Mouse (Mus musculus): ENCODE measurements around the gene Mtfmt. TPM values are rescaled to one million over a fixed set of nuclear protein-coding genes. Genes with fewer than 3 reads are reported as not detected.
A peak's percentile ranks its signal among the peaks of the same experiment; 100 is the strongest.

Gene Mtfmt
- 19.8 and 20.5 TPM in 2 replicates for polyA plus RNA-seq (2014; fragmentation: Nextera tagmentation; extraction: Ambion mirVana)

DNA sequence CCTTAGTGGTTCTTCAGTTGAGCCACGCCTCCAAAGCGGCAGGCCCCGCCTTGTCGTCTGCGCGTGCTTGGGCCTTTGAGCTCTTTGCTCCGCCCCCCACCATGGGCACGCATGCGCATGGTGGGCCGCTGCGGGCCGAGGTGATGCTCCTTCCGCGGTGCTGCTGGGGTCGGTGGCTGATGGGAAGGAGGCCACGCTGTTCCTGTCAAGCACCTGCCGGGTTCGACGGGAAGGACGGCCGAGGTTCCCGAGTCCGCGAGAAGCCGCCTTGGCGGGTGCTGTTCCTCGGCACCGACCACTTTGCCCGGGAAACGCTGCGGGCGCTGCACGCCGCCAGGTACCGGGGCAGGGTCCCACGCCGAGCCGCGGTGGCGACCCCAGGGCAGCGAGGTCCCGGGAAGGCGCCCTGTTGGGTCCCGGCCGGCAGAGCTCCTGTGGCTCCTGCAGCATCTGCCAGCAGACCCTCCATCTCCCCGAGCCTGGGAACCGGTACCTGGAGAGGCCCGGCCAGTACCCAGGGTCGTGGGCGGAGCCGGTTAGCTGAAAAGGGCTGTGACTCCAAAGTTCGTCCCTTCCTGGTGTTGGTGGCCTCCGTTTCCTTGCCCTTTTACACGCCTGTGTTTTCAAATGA, at the start of gene Mtfmt:
Gene Mtfmt, plus strand, starts transcription at position 112 of the 631 bp plus-strand sequence.
- Histone ChIP-seq H3K27me3 (ENCODE audit: control insufficient read depth, insufficient read depth, low read length) (no peaks in the 10 kb centered on the region), H3K4me1 (ENCODE audit: control insufficient read depth, insufficient read depth, low read length) (no peaks in the 10 kb centered on the region; the same call in 1 of the 2 replicates), H3K4me3 (ENCODE audit: low read depth, low read length) (peak within 1 kb of the TSS; percentile 93), H3K9me3 (ENCODE audit: control insufficient read depth, low read length) (no peaks in the 10 kb centered on the region), H3K4me2 (ENCODE audit: low read depth) (peak within 1 kb of the TSS; percentile 69), H3K27ac (ENCODE audit: low read depth, low read length) (no peak within 1 kb of the TSS), H3K9ac (ENCODE audit: low read length) (peak within 1 kb of the TSS; percentile 74), H3K36me3 (ENCODE audit: control insufficient read depth, insufficient read depth, low read length) (no peaks in the 10 kb centered on the region)
- ATAC-seq (ENCODE audit: insufficient read depth, low FRiP score, low TSS enrichment), result peak; percentile 63
- WGBS, result under 1% methylated on average over 54 of the region's 54 CpGs
- DNase-seq (ENCODE audit: low spot score), result peak; percentile 97

- ATAC-seq (ENCODE audit: insufficient read depth, low FRiP score, low TSS enrichment) (no peak), DNase-seq (ENCODE audit: low spot score) (peak; percentile 32)
- Histone ChIP-seq H3K27me3 (ENCODE audit: control insufficient read depth, insufficient read depth, low read length) (peaks cover 17% of the 10 kb centered on the region), H3K4me2 (ENCODE audit: low read depth) (no peak overlapping the region), H3K4me1 (ENCODE audit: control insufficient read depth, insufficient read depth, low read length) (0 out of 2 replicates have a peak, but pooled peaks cover 4% of the 10 kb centered on the region), H3K9me3 (ENCODE audit: control insufficient read depth, low read length) (no peaks in the 10 kb centered on the region), H3K4me3 (ENCODE audit: low read depth, low read length) (no peak overlapping the region), H3K36me3 (ENCODE audit: control insufficient read depth, insufficient read depth, low read length) (no peaks in the 10 kb centered on the region), H3K27ac (ENCODE audit: low read depth, low read length) (no peak overlapping the region), H3K9ac (ENCODE audit: low read length) (no peak overlapping the region)
- 17% methylated on average over 8 of the region's 8 CpGs for WGBS
Observed at GRCm38 (mm10) chr9:65386373-65387140, 49.0 kb upstream of the Mtfmt start.

- peak; percentile 46 for DNase-seq (ENCODE audit: low spot score)
- Histone ChIP-seq H3K9ac (ENCODE audit: low read length) (peak overlapping the region; percentile 22), H3K4me2 (ENCODE audit: low read depth) (peak overlapping the region; percentile 46), H3K27me3 (ENCODE audit: control insufficient read depth, insufficient read depth, low read length) (peaks cover 29% of the 10 kb centered on the region), H3K27ac (ENCODE audit: low read depth, low read length) (no peak overlapping the region), H3K36me3 (ENCODE audit: control insufficient read depth, insufficient read depth, low read length) (no peaks in the 10 kb centered on the region), H3K9me3 (ENCODE audit: control insufficient read depth, low read length) (no peaks in the 10 kb centered on the region), H3K4me3 (ENCODE audit: low read depth, low read length) (peak overlapping the region; percentile 34), H3K4me1 (ENCODE audit: control insufficient read depth, insufficient read depth, low read length) (0 out of 2 replicates have a peak, but pooled peaks cover 4% of the 10 kb centered on the region)
- ATAC-seq (ENCODE audit: insufficient read depth, low FRiP score, low TSS enrichment), result no peak
- whole genome bisulfite sequencing, result 16% methylated on average over 88 of the region's 96 CpGs
Observed at GRCm38 (mm10) chr9:65390752-65391612, 44.6 kb upstream of the Mtfmt start.

- DNase-seq (ENCODE audit: low spot score) (no peak), ATAC-seq (ENCODE audit: insufficient read depth, low FRiP score, low TSS enrichment) (no peak)
- no peaks in the 10 kb centered on the region for H3K36me3 ChIP-seq (ENCODE audit: control insufficient read depth, insufficient read depth, low read length)
- 38% methylated on average over 8 of the region's 8 CpGs for WGBS
- peak within 1 kb of the TSS; percentile 22 for H3K9ac ChIP-seq (ENCODE audit: low read length)
- peak within 1 kb of the TSS; percentile 34 for H3K4me3 ChIP-seq (ENCODE audit: low read depth, low read length)
- H3K27ac ChIP-seq (ENCODE audit: low read depth, low read length), result no peak within 1 kb of the TSS
- H3K4me1 ChIP-seq (ENCODE audit: control insufficient read depth, insufficient read depth, low read length), result 0 out of 2 replicates have a peak, but pooled peaks cover 4% of the 10 kb centered on the region
- peak within 1 kb of the TSS; percentile 46 for H3K4me2 ChIP-seq (ENCODE audit: low read depth)
- no peaks in the 10 kb centered on the region for H3K9me3 ChIP-seq (ENCODE audit: control insufficient read depth, low read length)
- peaks cover 29% of the 10 kb centered on the region for H3K27me3 ChIP-seq (ENCODE audit: control insufficient read depth, insufficient read depth, low read length)
Observed at GRCm38 (mm10) chr9:65391613-65391964, 44.0 kb upstream of the Mtfmt start, which contains the start of gene Kbtbd13. Gene Kbtbd13, minus strand, starts transcription at chr9:65391652.

GRCm38 (mm10) chr9:65392638-65393364, 42.8 kb upstream of the Mtfmt start:
- Histone ChIP-seq H3K4me1 (ENCODE audit: control insufficient read depth, insufficient read depth, low read length) (0 out of 2 replicates have a peak, but pooled peaks cover 4% of the 10 kb centered on the region), H3K4me3 (ENCODE audit: low read depth, low read length) (no peak overlapping the region), H3K27me3 (ENCODE audit: control insufficient read depth, insufficient read depth, low read length) (peaks cover 29% of the 10 kb centered on the region), H3K9me3 (ENCODE audit: control insufficient read depth, low read length) (no peaks in the 10 kb centered on the region), H3K4me2 (ENCODE audit: low read depth) (no peak overlapping the region), H3K27ac (ENCODE audit: low read depth, low read length) (no peak overlapping the region), H3K9ac (ENCODE audit: low read length) (no peak overlapping the region), H3K36me3 (ENCODE audit: control insufficient read depth, insufficient read depth, low read length) (no peaks in the 10 kb centered on the region)
- 32% methylated on average over 6 of the region's 6 CpGs for WGBS
- ATAC-seq (ENCODE audit: insufficient read depth, low FRiP score, low TSS enrichment) (no peak), DNase-seq (ENCODE audit: low spot score) (peak; percentile 73)

- H3K4me3 ChIP-seq (ENCODE audit: low read depth, low read length), result no peak overlapping the region
- H3K36me3 ChIP-seq (ENCODE audit: control insufficient read depth, insufficient read depth, low read length), result no peaks in the 10 kb centered on the region
- H3K9ac ChIP-seq (ENCODE audit: low read length), result no peak overlapping the region
- DNase-seq (ENCODE audit: low spot score) (no peak), ATAC-seq (ENCODE audit: insufficient read depth, low FRiP score, low TSS enrichment) (no peak)
- WGBS, result 58% methylated on average over 2 of the region's 2 CpGs
- peaks cover 29% of the 10 kb centered on the region for H3K27me3 ChIP-seq (ENCODE audit: control insufficient read depth, insufficient read depth, low read length)
- no peaks in the 10 kb centered on the region for H3K9me3 ChIP-seq (ENCODE audit: control insufficient read depth, low read length)
- no peak overlapping the region for H3K27ac ChIP-seq (ENCODE audit: low read depth, low read length)
- H3K4me1 ChIP-seq (ENCODE audit: control insufficient read depth, insufficient read depth, low read length), result peaks cover 4% of the 10 kb centered on the region; the same call in 1 of the 2 replicates
- no peak overlapping the region for H3K4me2 ChIP-seq (ENCODE audit: low read depth)
Observed at GRCm38 (mm10) chr9:65393606-65394005, 42.0 kb upstream of the Mtfmt start.

- DNase-seq (ENCODE audit: low spot score), result no peak
Observed at GRCm38 (mm10) chr9:65394360-65394759, 41.2 kb upstream of the Mtfmt start.

DNA sequence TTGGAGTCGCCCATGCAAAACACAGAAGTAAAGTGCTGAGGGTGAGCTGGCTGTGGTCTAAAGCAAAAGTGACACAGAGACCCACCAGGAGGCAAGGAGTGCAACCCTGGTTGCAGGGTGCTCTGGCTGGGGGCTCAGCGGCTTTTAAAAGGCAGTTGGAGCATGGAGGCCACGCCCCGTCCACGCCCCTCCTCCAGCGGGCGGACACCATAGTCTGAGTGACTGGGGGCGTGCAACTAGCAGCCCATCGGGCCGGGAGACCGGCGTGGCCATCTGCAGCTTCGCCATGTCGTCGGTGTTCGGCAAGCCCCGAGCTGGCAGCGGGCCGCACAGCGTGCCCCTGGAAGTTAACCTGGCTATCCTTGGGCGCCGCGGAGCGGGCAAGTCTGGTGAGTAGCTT, 37.3 kb upstream of the Mtfmt start, which contains the start of gene Rasl12:
Gene Rasl12, plus strand, starts transcription at position 228 of the 400 bp plus-strand sequence.
- H3K27me3 ChIP-seq (ENCODE audit: control insufficient read depth, insufficient read depth, low read length), result no peaks in the 10 kb centered on the region
- no peaks in the 10 kb centered on the region for H3K36me3 ChIP-seq (ENCODE audit: control insufficient read depth, insufficient read depth, low read length)
- peak within 1 kb of the TSS; percentile 64 for H3K9ac ChIP-seq (ENCODE audit: low read length)
- ATAC-seq (ENCODE audit: insufficient read depth, low FRiP score, low TSS enrichment) (peak; percentile 55; the same call in 1 of the 2 replicates), DNase-seq (ENCODE audit: low spot score) (peak; percentile 84)
- H3K4me1 ChIP-seq (ENCODE audit: control insufficient read depth, insufficient read depth, low read length), result no peaks in the 10 kb centered on the region; the same call in 1 of the 2 replicates
- no peak within 1 kb of the TSS for H3K27ac ChIP-seq (ENCODE audit: low read depth, low read length)
- peak within 1 kb of the TSS; percentile 43 for H3K4me3 ChIP-seq (ENCODE audit: low read depth, low read length)
- WGBS, result under 1% methylated on average over 24 of the region's 24 CpGs
- H3K9me3 ChIP-seq (ENCODE audit: control insufficient read depth, low read length), result no peaks in the 10 kb centered on the region
- peak within 1 kb of the TSS; percentile 72 for H3K4me2 ChIP-seq (ENCODE audit: low read depth)

More at GRCm38 (mm10) chr9:65394360-65394759, 41.2 kb upstream of the Mtfmt start:
- H3K4me1 ChIP-seq (ENCODE audit: control insufficient read depth, insufficient read depth, low read length), result peaks cover 4% of the 10 kb centered on the region; the same call in 1 of the 2 replicates
- no peak overlapping the region for H3K4me3 ChIP-seq (ENCODE audit: low read depth, low read length)
- no peak overlapping the region for H3K4me2 ChIP-seq (ENCODE audit: low read depth)
- no peak overlapping the region for H3K9ac ChIP-seq (ENCODE audit: low read length)
- H3K27ac ChIP-seq (ENCODE audit: low read depth, low read length), result no peak overlapping the region
- 68% methylated on average over 2 of the region's 2 CpGs for WGBS
- peaks cover 29% of the 10 kb centered on the region for H3K27me3 ChIP-seq (ENCODE audit: control insufficient read depth, insufficient read depth, low read length)
- H3K36me3 ChIP-seq (ENCODE audit: control insufficient read depth, insufficient read depth, low read length), result no peaks in the 10 kb centered on the region
- H3K9me3 ChIP-seq (ENCODE audit: control insufficient read depth, low read length), result no peaks in the 10 kb centered on the region
- no peak for ATAC-seq (ENCODE audit: insufficient read depth, low FRiP score, low TSS enrichment)
